Mouse (Mus musculus) liver, embryonic 11.5 days (tissue): ENCODE results near the gene Atp6v1f. TPM values are rescaled to one million over a fixed set of nuclear protein-coding genes. Genes with fewer than 3 reads are reported as not detected.

ENCODE experiments used
- ATAC-seq: fragments of 200-750 bp; cut with Nextera tagmentation; replicated peaks from 2 replicates; pipeline ENCODE4 v1.8.0; 2017; ENCODE audit warnings: moderate number of reproducible peaks, mild to moderate bottlenecking, moderate TSS enrichment, moderate library complexity; ENCODE audit not compliant: low FRiP score
- DNase-seq: peaks from one replicate; pipeline ENCODE4 v3.0.0-alpha.2; 2017; ENCODE audit warnings: low spot score
- H3K27ac ChIP-seq: fragments of 300-500 bp; sonication (generic); 2 replicates; pipeline ENCODE4 v1.5.1; 2014; ENCODE audit warnings: mild to moderate bottlenecking, low read depth, low read length, control low read depth
- H3K27me3 ChIP-seq: fragments of 300-500 bp; sonication (generic); replicated peaks from 2 replicates; pipeline ENCODE4 v1.6.1; 2014; ENCODE audit warnings: low read length, mixed read lengths; ENCODE audit not compliant: control insufficient read depth, insufficient read depth
- H3K36me3 ChIP-seq: fragments of 300-500 bp; sonication (generic); 2 replicates; pipeline ENCODE4 v1.6.1; 2014; ENCODE audit warnings: mild to moderate bottlenecking, low read length, moderate library complexity, mixed read lengths; ENCODE audit not compliant: control insufficient read depth, insufficient read depth
- H3K4me1 ChIP-seq: fragments of 300-500 bp; sonication (generic); replicated peaks from 2 replicates; pipeline ENCODE4 v1.6.1; 2014; ENCODE audit warnings: low read length, mixed read lengths; ENCODE audit not compliant: control insufficient read depth, insufficient read depth
- H3K4me2 ChIP-seq: fragments of 300-500 bp; sonication (generic); 2 replicates; pipeline ENCODE4 v1.6.1; 2014; ENCODE audit warnings: mild to moderate bottlenecking, control low read depth, moderate library complexity
- H3K4me3 ChIP-seq: fragments of 300-500 bp; sonication (generic); 2 replicates; pipeline ENCODE4 v1.5.1; 2014; ENCODE audit warnings: low read depth, low read length, control low read depth
- H3K9ac ChIP-seq: fragments of 300-500 bp; sonication (generic); 2 replicates; pipeline ENCODE4 v1.6.1; 2014; ENCODE audit warnings: low read depth, low read length, control low read depth
- H3K9me3 ChIP-seq: fragments of 300-500 bp; sonication (generic); 2 replicates; pipeline ENCODE4 v1.6.1; 2016; ENCODE audit warnings: low read length, inconsistent platforms, mixed read lengths; ENCODE audit not compliant: control insufficient read depth
- WGBS: fragments of 180-500 bp; shearing (Covaris S2); extraction: QIAGEN DNeasy Blood & Tissue Kit; methylation state at CpG from one replicate; pipeline ENCODE4 v1.1.7; 2014; 5-methylcytosine and 5-hydroxymethylcytosine counted together
- polyA plus RNA-seq: library from polyadenylated mRNA; unstranded; fragments of >200 nt; fragmentation: Nextera tagmentation; extraction: Ambion mirVana; gene quantifications from 2 replicates; pipeline ENCODE4 v1.2.1, GENCODE M21; 2014

Atp6v1f gene
- 223 and 247 TPM in 2 replicates for polyA plus RNA-seq

DNA sequence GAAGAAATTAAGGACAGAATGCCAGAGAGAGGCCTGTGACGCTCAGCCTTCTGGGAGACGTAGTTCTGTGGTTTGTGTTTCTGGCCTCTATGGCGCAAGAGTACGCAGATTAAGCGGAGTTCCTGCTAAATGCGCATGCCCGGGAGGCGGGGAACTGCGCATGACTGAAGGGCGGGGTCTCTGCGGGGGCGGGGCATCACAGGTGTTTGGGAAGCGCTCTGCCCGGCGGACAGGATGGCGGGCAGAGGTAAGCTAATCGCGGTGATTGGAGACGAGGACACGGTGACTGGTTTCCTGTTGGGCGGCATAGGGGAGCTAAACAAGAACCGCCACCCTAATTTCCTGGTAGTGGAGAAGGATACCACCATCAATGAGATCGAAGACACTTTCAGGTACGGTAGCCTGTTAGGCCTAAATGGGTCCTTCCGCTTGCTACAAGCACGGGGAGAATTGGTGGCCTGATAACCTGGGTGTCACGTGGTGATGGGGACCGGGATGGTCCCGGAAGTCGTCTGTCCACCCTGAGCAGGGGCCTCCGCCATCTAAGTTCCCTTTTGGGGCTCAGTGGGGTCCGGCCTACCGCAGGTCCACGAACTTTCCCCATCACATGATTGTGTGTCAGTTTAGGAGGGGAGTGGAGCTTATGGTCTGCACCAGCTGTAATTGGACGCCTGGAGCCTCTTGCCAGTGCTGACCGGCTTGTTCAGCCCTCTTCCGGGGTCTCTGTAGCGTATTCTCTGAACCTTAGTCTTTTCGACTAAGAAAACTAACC is at the start of gene Atp6v1f:
Atp6v1f (plus strand) TSS at position 136 of the 772 bp plus-strand sequence.
- peak within 1 kb of the TSS; percentile 60 for H3K4me3 ChIP-seq
- peaks cover 6% of the 10 kb centered on the region; the same call in 1 of the 2 replicates for H3K4me1 ChIP-seq
- no peaks in the 10 kb centered on the region for H3K27me3 ChIP-seq
- H3K4me2 ChIP-seq = peak within 1 kb of the TSS; percentile 77
- peaks cover 16% of the 10 kb centered on the region; the same call in 1 of the 2 replicates for H3K36me3 ChIP-seq
- H3K27ac ChIP-seq = peak within 1 kb of the TSS; percentile 54; the same call in 1 of the 2 replicates
- DNase-seq (peak; percentile 93), ATAC-seq (peak; percentile 93)
- no peaks in the 10 kb centered on the region for H3K9me3 ChIP-seq
- peak within 1 kb of the TSS; percentile 70 for H3K9ac ChIP-seq
- under 1% methylated on average over 39 of the region's 39 CpGs for WGBS

DNA sequence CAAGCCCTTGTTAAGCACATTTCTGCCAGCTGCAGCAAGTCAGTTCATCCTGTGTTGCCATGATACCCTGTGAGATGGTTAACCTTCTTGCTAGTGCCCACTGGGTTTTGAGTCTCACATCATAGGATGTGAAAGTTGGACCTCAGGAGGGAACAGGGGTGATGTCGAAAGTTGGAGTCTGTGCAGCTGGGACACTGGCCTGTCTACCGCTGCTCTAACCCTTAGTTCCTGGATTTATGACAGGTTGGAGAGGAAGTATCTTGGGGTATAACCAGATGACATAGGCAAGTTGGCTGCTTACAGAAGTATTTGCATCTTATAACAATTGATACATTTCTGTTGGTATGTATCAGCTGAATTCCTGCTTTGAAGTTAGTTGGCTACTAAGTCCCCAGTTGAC is 46.9 kb upstream of the Atp6v1f start:
- WGBS = 75% methylated on average over 2 of the region's 2 CpGs
- no peak for ATAC-seq
- 0 out of 2 replicates have a peak, but pooled peaks cover 3% of the 10 kb centered on the region for H3K27me3 ChIP-seq
- H3K4me3 ChIP-seq = no peak overlapping the region
- DNase-seq = no peak
- H3K4me1 ChIP-seq = no peaks in the 10 kb centered on the region
- H3K27ac ChIP-seq = no peak overlapping the region
- no peak overlapping the region for H3K4me2 ChIP-seq
- H3K9me3 ChIP-seq = no peaks in the 10 kb centered on the region
- H3K36me3 ChIP-seq = no peaks in the 10 kb centered on the region
- H3K9ac ChIP-seq = no peak overlapping the region

GRCm38 (mm10) chr6:29425118-29425517 is 42.4 kb upstream of the Atp6v1f start:
- Histone ChIP-seq H3K36me3 (no peaks in the 10 kb centered on the region), H3K9me3 (no peaks in the 10 kb centered on the region), H3K27ac (no peak overlapping the region), H3K4me3 (no peak overlapping the region), H3K4me1 (no peaks in the 10 kb centered on the region), H3K27me3 (no peaks in the 10 kb centered on the region), H3K4me2 (no peak overlapping the region), H3K9ac (no peak overlapping the region)
- ATAC-seq = no peak
- WGBS = 87% methylated on average over 8 of the region's 8 CpGs
- DNase-seq = no peak

DNA sequence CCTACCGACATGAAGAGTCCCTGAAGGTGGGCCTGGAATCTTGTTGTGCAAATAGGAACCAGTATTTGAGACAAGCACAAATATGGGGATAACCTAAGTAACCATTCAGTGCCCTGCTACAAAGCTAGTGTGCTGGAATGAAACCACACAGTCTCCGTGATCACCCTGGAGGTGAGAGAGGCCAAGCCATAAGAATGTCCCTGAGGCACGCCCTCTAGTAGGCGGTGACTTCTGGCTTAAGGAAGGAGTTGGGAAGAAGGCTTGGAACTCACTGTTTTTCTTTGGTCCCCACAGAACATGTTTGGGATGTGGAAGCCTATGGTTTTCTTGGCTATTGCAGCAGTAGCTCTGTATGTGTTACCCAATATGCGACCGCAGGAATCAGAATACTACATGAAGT is 41.2 kb upstream of the Atp6v1f start:
- ATAC-seq (no peak), DNase-seq (no peak)
- Histone ChIP-seq H3K4me2 (no peak overlapping the region), H3K27ac (no peak overlapping the region), H3K9ac (no peak overlapping the region), H3K9me3 (no peaks in the 10 kb centered on the region), H3K36me3 (no peaks in the 10 kb centered on the region), H3K27me3 (peaks cover 5% of the 10 kb centered on the region), H3K4me1 (no peaks in the 10 kb centered on the region), H3K4me3 (no peak overlapping the region)
- WGBS = 70% methylated on average over 6 of the region's 6 CpGs

DNA sequence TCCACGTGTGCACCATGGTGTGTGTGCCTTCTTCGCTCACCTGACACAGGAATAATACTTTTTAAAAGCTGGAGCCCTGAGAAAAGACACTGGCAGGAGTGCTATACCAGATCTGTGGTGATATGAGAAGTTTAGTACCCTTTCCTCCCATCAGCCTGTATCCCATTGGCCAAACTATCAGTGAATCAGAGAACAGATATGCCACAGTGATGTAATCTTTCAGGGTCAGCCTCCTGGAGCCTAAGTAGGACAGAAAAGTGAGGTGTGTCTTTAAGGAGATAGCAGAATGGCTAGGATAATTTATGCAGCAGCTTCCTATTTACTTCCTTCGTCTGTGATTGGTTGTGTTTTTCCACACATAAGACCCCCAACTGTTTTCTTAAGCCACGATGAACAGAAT is 39.3 kb upstream of the Atp6v1f start:
- WGBS = 58% methylated on average over 4 of the region's 4 CpGs
- Histone ChIP-seq H3K9me3 (no peaks in the 10 kb centered on the region), H3K27me3 (peaks cover 23% of the 10 kb centered on the region), H3K9ac (no peak overlapping the region), H3K27ac (no peak overlapping the region), H3K4me1 (peaks cover 3% of the 10 kb centered on the region), H3K36me3 (no peaks in the 10 kb centered on the region), H3K4me3 (no peak overlapping the region), H3K4me2 (no peak overlapping the region)
- DNase-seq = no peak
- ATAC-seq = no peak

- Histone ChIP-seq H3K4me2 (no peak overlapping the region), H3K27me3 (peaks cover 46% of the 10 kb centered on the region), H3K36me3 (no peaks in the 10 kb centered on the region), H3K4me1 (peaks cover 13% of the 10 kb centered on the region), H3K9ac (no peak overlapping the region), H3K27ac (no peak overlapping the region), H3K9me3 (no peaks in the 10 kb centered on the region), H3K4me3 (no peak overlapping the region)
- no peak for ATAC-seq
- 49% methylated on average over 15 of the region's 15 CpGs for WGBS
- no peak for DNase-seq
Observed at GRCm38 (mm10) chr6:29430681-29431420, 36.7 kb upstream of the Atp6v1f start.

- H3K4me1 ChIP-seq = peaks cover 13% of the 10 kb centered on the region
- DNase-seq (no peak), ATAC-seq (no peak)
- H3K9ac ChIP-seq = no peak overlapping the region
- H3K9me3 ChIP-seq = no peaks in the 10 kb centered on the region
- H3K4me2 ChIP-seq = no peak overlapping the region
- 30% methylated on average over 5 of the region's 5 CpGs for WGBS
- no peak overlapping the region for H3K4me3 ChIP-seq
- H3K36me3 ChIP-seq = no peaks in the 10 kb centered on the region
- peaks cover 49% of the 10 kb centered on the region for H3K27me3 ChIP-seq
- no peak overlapping the region for H3K27ac ChIP-seq
Observed at GRCm38 (mm10) chr6:29431473-29431872, 36.0 kb upstream of the Atp6v1f start.

DNA sequence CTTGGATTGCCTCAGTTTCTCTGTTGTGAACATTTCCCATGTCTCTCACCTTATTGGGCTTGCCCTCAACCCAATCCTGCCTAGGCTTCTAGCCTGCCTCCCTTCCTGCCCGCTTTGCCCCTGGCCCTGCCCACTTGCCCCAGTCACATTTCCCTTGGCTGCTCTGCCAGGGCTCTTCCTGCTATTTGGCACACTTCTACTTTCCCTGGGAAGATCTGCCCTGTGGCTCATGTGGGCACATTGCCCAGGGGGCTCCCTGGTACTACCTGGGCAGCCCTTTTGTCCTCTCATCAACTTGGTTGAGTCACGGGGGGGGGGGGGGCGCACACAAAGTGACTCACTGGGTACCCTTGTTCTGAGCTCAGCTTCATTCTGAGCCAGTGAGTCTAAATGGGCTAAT is 35.4 kb upstream of the Atp6v1f start:
- WGBS = 65% methylated on average over 3 of the region's 3 CpGs
- H3K27me3 ChIP-seq = peaks cover 53% of the 10 kb centered on the region
- H3K9me3 ChIP-seq = no peaks in the 10 kb centered on the region
- H3K4me1 ChIP-seq = peaks cover 13% of the 10 kb centered on the region
- ATAC-seq = no peak
- no peaks in the 10 kb centered on the region for H3K36me3 ChIP-seq
- H3K27ac ChIP-seq = no peak overlapping the region
- no peak overlapping the region for H3K4me3 ChIP-seq
- H3K9ac ChIP-seq = no peak overlapping the region
- no peak for DNase-seq
- no peak overlapping the region for H3K4me2 ChIP-seq
